Mouse (Mus musculus) megakaryocyte, embryonic 14.5 days (primary cell): ENCODE measurements around the gene Capn3. TPM values are rescaled to one million over a fixed set of nuclear protein-coding genes. Genes with fewer than 3 reads are reported as not detected.

ENCODE experiments used
- H3K27me3 ChIP-seq: replicated peaks from 2 replicates; pipeline ENCODE3; 2012; ENCODE audit warnings: inconsistent platforms
- H3K36me3 ChIP-seq: replicated peaks from 2 replicates; pipeline ENCODE3; 2012; ENCODE audit warnings: low read length, inconsistent platforms, mixed read lengths
- H3K4me1 ChIP-seq: 2 replicates; pipeline ENCODE4 v1.6.1; 2012; ENCODE audit warnings: inconsistent platforms
- H3K4me3 ChIP-seq: replicated peaks from 2 replicates; pipeline ENCODE3; 2012; ENCODE audit warnings: moderate library complexity, mild to moderate bottlenecking, inconsistent platforms
- H3K9me3 ChIP-seq: 2 replicates; pipeline ENCODE4 v1.6.1; 2012; ENCODE audit warnings: inconsistent platforms
- FLI1 ChIP-seq: IDR thresholded peaks from 2 replicates; pipeline ENCODE4 v1.6.1; 2012; ENCODE audit warnings: low read length, inconsistent platforms, mixed read lengths
- GATA1 ChIP-seq: IDR thresholded peaks from 3 replicates; pipeline ENCODE4 v1.6.1; 2012; ENCODE audit warnings: mixed read lengths, low read length, inconsistent platforms, borderline replicate concordance
- polyA plus RNA-seq: library from polyadenylated mRNA; stranded (reverse); fragments of >175 nt; gene quantifications from 2 replicates; pipeline ENCODE4 v1.2.3, GENCODE M21; 2012; ENCODE audit warnings: low replicate concordance; ENCODE audit not compliant: insufficient read depth

The Capn3 gene
- polyA plus RNA-seq, 1 experiment, result 29.4 TPM

DNA sequence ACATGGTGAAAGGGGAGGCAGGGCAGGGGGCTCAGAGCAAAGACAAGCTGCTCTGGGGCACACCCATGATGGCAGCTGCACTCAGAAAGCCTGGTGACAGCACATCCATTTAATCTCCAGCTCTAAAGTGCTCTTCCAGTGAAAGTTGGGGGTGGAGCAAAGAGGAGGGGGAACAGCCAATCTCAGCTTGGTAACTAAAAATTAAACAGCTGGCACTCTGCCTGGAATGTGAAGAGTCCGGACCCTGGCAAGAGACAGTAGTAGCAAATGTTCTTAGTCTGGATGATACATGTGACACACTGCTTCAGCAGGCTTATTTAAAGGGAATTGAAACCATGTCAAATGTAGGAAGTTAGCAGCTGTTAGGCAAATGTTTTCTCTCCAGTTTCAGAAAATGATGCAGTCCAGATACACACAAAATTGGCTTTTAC lies 84.0 kb downstream of the Capn3 start:
- Histone ChIP-seq H3K27me3 (no peaks in the 10 kb centered on the region), H3K4me1 (peaks cover 20% of the 10 kb centered on the region), H3K4me3 (no peak overlapping the region), H3K9me3 (no peaks in the 10 kb centered on the region), H3K36me3 (peaks cover 68% of the 10 kb centered on the region)
- TF ChIP-seq GATA1, result no peak
- TF ChIP-seq FLI1, result no peak

DNA sequence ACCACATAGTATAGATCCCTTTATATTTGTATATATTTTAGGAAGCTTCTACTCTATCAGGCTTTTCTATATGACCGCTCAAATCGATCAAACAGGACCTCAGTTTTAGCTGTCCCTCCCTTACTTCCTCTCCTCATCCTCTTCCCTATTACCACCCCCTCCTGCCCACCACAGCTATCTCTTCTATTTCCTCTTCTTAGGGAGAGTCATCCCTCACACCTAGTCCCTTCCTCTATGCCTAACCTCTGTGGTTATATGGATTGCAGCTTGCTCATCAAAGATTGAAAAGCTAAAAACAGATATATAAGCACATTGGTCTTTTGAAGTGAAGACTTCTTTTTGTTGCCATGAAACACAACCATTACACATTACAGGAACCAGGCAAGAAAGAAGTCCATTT lies 88.9 kb downstream of the Capn3 start:
- peaks cover 67% of the 10 kb centered on the region for H3K36me3 ChIP-seq
- no peak overlapping the region for H3K4me3 ChIP-seq
- H3K9me3 ChIP-seq, result no peaks in the 10 kb centered on the region
- peaks cover 19% of the 10 kb centered on the region for H3K4me1 ChIP-seq
- TF ChIP-seq FLI1 (no peak), GATA1 (no peak)
- H3K27me3 ChIP-seq, result no peaks in the 10 kb centered on the region

Other genes starting within 250 kb of the Capn3 start
- gene Pla2g4e, start 210.7 kb upstream of the Capn3 start, polyA plus RNA-seq, result 0.07 TPM in 1 of 2 replicates, not detected in the other
- gene Pla2g4d, start 166.8 kb upstream of the Capn3 start, polyA plus RNA-seq, result 0.03 TPM in 1 of 2 replicates, not detected in the other
- 0.04 TPM in 1 of 2 replicates, not detected in the other for gene Pla2g4f, start 141.9 kb upstream of the Capn3 start, polyA plus RNA-seq
- 2.0 and 4.7 TPM in 2 replicates for gene Vps39, start 102.9 kb upstream of the Capn3 start, polyA plus RNA-seq
- 0.86 TPM in 1 of 2 replicates, not detected in the other for gene Ganc, start 52.1 kb upstream of the Capn3 start, polyA plus RNA-seq
- 0.91 TPM in 1 of 2 replicates, not detected in the other for gene Tmem87a, start 51.9 kb upstream of the Capn3 start, polyA plus RNA-seq
- gene Zfp106, start 107.8 kb downstream of the Capn3 start, polyA plus RNA-seq, result 1.5 and 7.7 TPM in 2 replicates
- gene Snap23, start 111.7 kb downstream of the Capn3 start, polyA plus RNA-seq, result 4.7 and 18.1 TPM in 2 replicates
- gene Haus2, start 153.4 kb downstream of the Capn3 start, polyA plus RNA-seq, result 0.89 and 1.6 TPM in 2 replicates
- 2.1 TPM in 1 of 2 replicates, not detected in the other for gene Lrrc57, start 153.5 kb downstream of the Capn3 start, polyA plus RNA-seq
- 0.30 TPM in 1 of 2 replicates, not detected in the other for gene Stard9, start 173.1 kb downstream of the Capn3 start, polyA plus RNA-seq